Mouse (Mus musculus): Measurements from ENCODE around the gene Prf1.

DNA sequence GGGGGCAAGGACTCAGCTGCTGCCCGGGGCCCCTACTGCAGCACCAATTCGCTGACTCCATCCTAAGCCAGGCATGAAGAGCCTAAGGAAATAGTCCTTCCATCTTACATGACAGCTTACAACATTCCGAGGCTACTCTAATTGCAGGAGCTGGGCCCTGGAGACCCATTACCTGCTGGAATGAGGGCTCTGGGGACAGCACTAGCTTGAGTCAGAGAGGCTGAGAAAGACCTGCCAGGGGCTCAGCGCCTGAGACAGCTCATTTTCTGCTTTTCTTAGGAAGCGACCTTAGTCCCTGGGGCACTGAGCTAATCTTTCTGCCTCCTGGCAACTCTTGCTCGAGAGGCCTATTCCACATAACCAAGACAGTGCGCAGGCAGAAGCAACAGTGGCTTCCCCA, 31.3 kb downstream of the Prf1 start:
- TF ChIP-seq CTCF (IDR thresholded peaks at IDR 0.05; ENCODE audit: borderline replicate concordance, control insufficient read depth, extremely low read depth, insufficient read depth, low read length, poor library complexity) (no peak), POLR2A (IDR thresholded peaks at IDR 0.05; ENCODE audit: control insufficient read depth, extremely low read depth, insufficient read depth, low read length, poor library complexity) (no peak)

All from thymus, adult 2 months (tissue).